Mouse (Mus musculus) heart, adult 2 months (tissue): ENCODE measurements around the gene Fermt2. TPM values are rescaled to one million over a fixed set of nuclear protein-coding genes. Genes with fewer than 3 reads are reported as not detected.

Experiments used
- DNase-seq, 2 experiments: peaks; one replicate each; pipeline ENCODE4 v3.0.0; 2021
- H3K27ac ChIP-seq: fragments of 200-600 bp; 2 replicates; pipeline ENCODE4 v1.8.1; 2022
- H3K27me3 ChIP-seq: fragments of 200-500 bp; 2 replicates; pipeline ENCODE4 v1.6.1; 2012; ENCODE audit warnings: mild to moderate bottlenecking, low read length, inconsistent platforms, mixed read lengths; ENCODE audit not compliant: control insufficient read depth, insufficient read depth
- H3K36me3 ChIP-seq: fragments of 200-500 bp; 2 replicates; pipeline ENCODE4 v1.6.1; 2012; ENCODE audit warnings: low read length, inconsistent platforms; ENCODE audit not compliant: control insufficient read depth, insufficient read depth
- H3K4me1 ChIP-seq: fragments of 200-500 bp; 2 replicates; pipeline ENCODE4 v1.6.1; 2011; ENCODE audit warnings: low read length; ENCODE audit not compliant: control insufficient read depth, insufficient read depth
- H3K4me3 ChIP-seq: fragments of 200-600 bp; 2 replicates; pipeline ENCODE4 v1.8.1; 2022
- H3K79me2 ChIP-seq: fragments of 200-500 bp; replicated peaks from 2 replicates; pipeline ENCODE4 v1.6.1; 2012; ENCODE audit warnings: mild to moderate bottlenecking, inconsistent platforms, low read length, moderate library complexity, mixed read lengths; ENCODE audit not compliant: control insufficient read depth, insufficient read depth
- H3K9ac ChIP-seq: fragments of 200-500 bp; 2 replicates; pipeline ENCODE4 v1.6.1; 2012; ENCODE audit warnings: low read depth, mild to moderate bottlenecking, control low read depth, inconsistent platforms, low read length, mixed read lengths
- CTCF ChIP-seq: fragments of 200-600 bp; IDR thresholded peaks from 2 replicates; pipeline ENCODE4 v1.8.1; 2022; ENCODE audit warnings: antibody characterized with exemption, mild to moderate bottlenecking, moderate library complexity
- EP300 ChIP-seq: fragments of 200-500 bp; IDR thresholded peaks from 2 replicates; pipeline ENCODE4 v1.6.1; 2011; ENCODE audit warnings: low read depth, low read length, control low read depth; ENCODE audit not compliant: insufficient read depth
- POLR2A ChIP-seq: fragments of 200-500 bp; IDR thresholded peaks from 2 replicates; pipeline ENCODE4 v1.6.1; 2011; ENCODE audit warnings: mild to moderate bottlenecking, low read depth, low read length, control low read depth; ENCODE audit not compliant: insufficient read depth
- WGBS: fragments of 180-500 bp; shearing (Covaris S2); methylation state at CpG from one replicate; pipeline ENCODE4 v1.1.7; 2018; 5-methylcytosine and 5-hydroxymethylcytosine counted together
- intact Hi-C: fragments of 180-260 bp; cut with DNase I; formaldehyde crosslinking; loops from one replicate; pipeline ENCODE4 v1.15.1; 2025
- polyA plus RNA-seq: library from polyadenylated mRNA; depleted of rRNA; stranded (reverse); fragments of >200 nt; gene quantifications from 2 replicates; pipeline ENCODE4 v1.2.3, GENCODE M21; 2012
- total RNA-seq, 2 experiments: library from RNA; stranded (reverse); gene quantifications; 2 replicates each; pipeline ENCODE4 v1.2.3; 2021

Gene Fermt2
- total and polyA plus RNA-seq, 3 experiments: 80.7 to 250 (median 230) TPM

DNA sequence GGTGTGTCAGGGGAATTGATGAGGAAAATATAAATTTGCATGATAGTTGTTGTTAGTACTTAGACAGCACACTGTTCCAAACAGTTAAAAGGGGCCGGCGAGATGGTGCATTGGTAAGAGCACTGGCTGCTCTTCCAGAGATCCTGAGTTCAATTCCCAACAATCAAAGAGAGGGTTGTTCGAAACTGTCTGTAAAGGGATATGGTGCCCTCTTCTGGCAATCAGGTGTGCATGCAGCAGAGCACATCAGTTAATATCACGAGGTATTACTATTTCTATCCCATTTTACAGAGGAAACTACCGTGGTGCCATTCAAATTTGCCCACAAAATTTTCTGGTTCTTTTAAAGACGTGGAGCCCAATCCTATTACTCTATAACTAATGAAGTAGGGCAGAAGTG, 95.7 kb downstream of the Fermt2 start:
- Histone ChIP-seq H3K27ac (no peak overlapping the region), H3K36me3 (no peaks in the 10 kb centered on the region), H3K4me3 (no peak overlapping the region), H3K79me2 (no peaks in the 10 kb centered on the region), H3K4me1 (peaks cover 2% of the 10 kb centered on the region; the same call in 1 of the 2 replicates), H3K27me3 (no peaks in the 10 kb centered on the region), H3K9ac (no peak overlapping the region)
- peak; percentile 79 for TF ChIP-seq CTCF
- TF ChIP-seq EP300: no peak
- TF ChIP-seq POLR2A: no peak
- WGBS: 79% methylated on average over 6 of the region's 6 CpGs
- DNase-seq: no peak
- intact Hi-C loops: no loop called here

DNA sequence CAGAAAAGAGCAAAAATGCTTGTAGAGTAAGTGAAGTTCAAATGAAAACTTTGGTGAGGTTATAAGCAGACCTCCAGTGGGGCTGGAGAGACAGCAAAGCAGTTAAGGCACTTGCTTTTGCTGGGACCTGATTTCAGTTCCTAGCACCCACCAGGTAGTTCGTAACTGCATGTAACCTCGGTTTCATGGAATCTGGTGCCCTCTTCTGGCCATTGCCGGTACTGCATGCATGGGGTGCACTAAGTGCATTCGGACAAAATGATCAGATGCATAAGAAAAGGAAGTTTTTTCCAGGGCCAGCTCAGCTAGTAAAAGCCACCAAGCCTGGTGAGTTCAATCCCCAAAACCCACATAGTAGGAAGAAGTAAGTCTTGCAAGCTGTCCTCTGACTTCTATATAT, 97.9 kb downstream of the Fermt2 start:
- Histone ChIP-seq H3K27ac (no peak overlapping the region), H3K4me1 (no peaks in the 10 kb centered on the region), H3K4me3 (no peak overlapping the region), H3K79me2 (no peaks in the 10 kb centered on the region), H3K9ac (no peak overlapping the region), H3K36me3 (no peaks in the 10 kb centered on the region), H3K27me3 (no peaks in the 10 kb centered on the region)
- WGBS: 72% methylated on average over 4 of the region's 4 CpGs
- no peak for DNase-seq
- intact Hi-C loops: no loop called here
- TF ChIP-seq CTCF: peak; percentile 80
- TF ChIP-seq EP300: no peak

DNA sequence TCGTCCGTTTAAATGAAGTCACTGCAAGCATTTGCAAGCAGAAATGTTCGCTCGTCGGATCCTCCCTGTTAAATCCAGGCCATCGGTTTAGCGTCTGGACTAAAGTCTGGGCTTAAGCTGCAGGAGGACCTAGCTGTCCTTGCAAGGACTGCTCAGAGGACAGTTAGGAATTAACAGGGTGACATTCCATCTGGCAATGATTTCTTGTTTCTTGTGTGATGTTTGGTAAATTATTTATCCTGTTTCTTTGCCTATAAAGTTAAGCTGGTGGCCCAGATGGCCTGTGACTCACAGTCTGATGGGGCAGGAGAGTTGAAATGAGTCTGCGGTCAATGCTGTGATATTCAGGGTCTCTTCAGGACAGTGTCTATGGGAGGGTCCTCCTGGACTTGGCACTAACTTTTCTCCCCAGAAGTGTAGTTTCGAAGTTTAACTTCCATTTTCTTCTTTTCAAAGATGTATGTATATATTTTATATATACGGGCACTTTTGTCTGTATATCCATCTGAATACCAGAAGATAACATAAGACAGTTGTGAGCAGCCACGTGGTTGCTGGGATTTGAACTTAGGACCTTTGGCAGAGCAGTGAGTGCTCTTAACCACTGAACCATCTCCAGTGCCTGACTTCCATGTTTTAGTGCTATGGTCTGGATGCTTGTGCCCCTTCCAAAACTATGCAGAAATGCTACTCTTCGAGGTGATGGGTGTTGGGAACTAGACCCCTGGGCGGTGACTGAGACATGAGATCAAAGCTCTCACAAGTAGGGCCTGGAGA, 99.7 kb downstream of the Fermt2 start:
- TF ChIP-seq EP300: no peak
- TF ChIP-seq CTCF: no peak
- no peak overlapping the region for H3K27ac ChIP-seq
- no peak for DNase-seq
- no peaks in the 10 kb centered on the region for H3K36me3 ChIP-seq
- H3K27me3 ChIP-seq: no peaks in the 10 kb centered on the region
- no peak overlapping the region for H3K9ac ChIP-seq
- no peaks in the 10 kb centered on the region for H3K4me1 ChIP-seq
- H3K4me3 ChIP-seq: no peak overlapping the region
- intact Hi-C loops: no loop called here
- no peaks in the 10 kb centered on the region for H3K79me2 ChIP-seq
- 92% methylated on average over 13 of the region's 13 CpGs for WGBS

DNA sequence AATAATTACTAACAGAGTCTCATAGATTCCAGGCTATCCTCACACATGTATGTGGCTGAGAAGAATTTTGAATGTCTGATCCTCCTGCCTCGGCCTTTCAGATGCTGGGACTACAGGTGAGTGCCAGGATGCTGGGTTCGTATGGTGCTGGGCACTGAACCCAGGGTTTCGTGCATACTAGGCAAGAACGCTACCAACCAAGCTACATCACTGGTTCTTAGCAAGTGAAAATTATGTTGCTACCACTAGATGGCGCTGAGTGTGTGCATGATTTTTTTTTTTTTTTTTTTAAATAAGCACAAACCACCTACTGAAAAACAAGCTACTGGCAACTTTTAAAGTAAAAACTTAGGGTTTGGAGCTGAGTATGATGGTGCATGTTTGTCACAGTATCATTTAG, 106.7 kb downstream of the Fermt2 start:
- DNase-seq: peak in 1 of 2 experiments; percentile 32
- Histone ChIP-seq H3K4me3 (no peak overlapping the region), H3K27ac (no peak overlapping the region), H3K27me3 (no peaks in the 10 kb centered on the region), H3K9ac (no peak overlapping the region), H3K36me3 (no peaks in the 10 kb centered on the region), H3K79me2 (no peaks in the 10 kb centered on the region), H3K4me1 (no peaks in the 10 kb centered on the region)
- intact Hi-C loops: loop anchor here (1.0 to 5.0 kb wide), 3 partner anchors 117 to 269 kb away; no protein-coding TSS in a partner anchor
- TF ChIP-seq CTCF: peak; percentile 90
- no peak for TF ChIP-seq EP300
- 1% methylated on average over 5 of the region's 5 CpGs for WGBS

DNA sequence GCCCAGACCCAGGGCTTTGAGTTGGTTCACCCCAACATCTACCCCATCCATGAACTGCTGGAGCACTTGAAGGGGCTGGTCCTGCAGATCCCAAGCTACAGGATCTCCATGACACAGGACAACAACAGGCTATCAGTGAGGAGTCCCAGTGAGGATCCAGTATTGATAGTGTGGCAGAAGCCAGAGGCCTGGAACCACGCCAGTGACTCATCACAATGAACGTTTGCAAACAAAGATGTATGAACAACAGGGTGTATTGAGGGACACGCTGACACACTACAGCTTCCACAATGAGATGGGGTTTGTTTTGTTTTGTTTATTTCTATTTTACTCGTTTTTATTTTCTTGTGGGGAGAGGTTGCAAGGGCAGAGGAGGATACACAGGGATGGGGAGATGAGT, 107.5 kb downstream of the Fermt2 start:
- intact Hi-C loops: loop anchor here (5.0 kb wide), 1 partner anchor 270 kb away; no protein-coding TSS in a partner anchor
- no peak overlapping the region for H3K27ac ChIP-seq
- TF ChIP-seq CTCF (no peak), EP300 (no peak), POLR2A (no peak)
- H3K4me1 ChIP-seq: no peaks in the 10 kb centered on the region
- no peaks in the 10 kb centered on the region for H3K27me3 ChIP-seq
- no peak for DNase-seq
- no peak overlapping the region for H3K4me3 ChIP-seq
- no peak overlapping the region for H3K9ac ChIP-seq
- H3K79me2 ChIP-seq: no peaks in the 10 kb centered on the region
- no peaks in the 10 kb centered on the region for H3K36me3 ChIP-seq
- WGBS: 57% methylated on average over 4 of the region's 4 CpGs

DNA sequence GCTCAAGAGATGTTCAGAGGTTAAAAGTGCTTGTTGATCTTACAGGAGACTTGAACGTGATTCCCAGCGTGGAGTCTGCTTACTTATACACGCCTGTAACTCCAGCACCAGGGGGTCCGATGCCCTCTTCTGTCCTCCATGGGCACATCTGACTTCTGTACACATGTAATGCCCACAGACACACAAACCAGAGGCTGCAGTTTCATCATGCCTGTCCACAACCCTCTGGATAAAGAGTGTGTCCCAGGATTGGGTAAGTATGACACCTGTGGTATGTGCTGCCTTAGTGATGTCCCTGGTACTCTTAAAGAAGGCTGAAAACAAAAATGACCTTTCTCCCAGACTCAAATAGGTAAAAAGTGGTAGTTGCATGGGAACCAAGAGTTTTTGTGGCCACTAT, 110.6 kb downstream of the Fermt2 start:
- WGBS: 85% methylated on average over 4 of the region's 4 CpGs
- no peaks in the 10 kb centered on the region for H3K79me2 ChIP-seq
- no peak overlapping the region for H3K27ac ChIP-seq
- H3K27me3 ChIP-seq: no peaks in the 10 kb centered on the region
- H3K9ac ChIP-seq: no peak overlapping the region
- H3K4me3 ChIP-seq: no peak overlapping the region
- TF ChIP-seq CTCF (no peak), POLR2A (no peak), EP300 (no peak)
- intact Hi-C loops: no loop called here
- H3K4me1 ChIP-seq: no peaks in the 10 kb centered on the region
- DNase-seq: no peak
- H3K36me3 ChIP-seq: no peaks in the 10 kb centered on the region
